Mouse (Mus musculus) heart, embryonic 12.5 days (tissue): ENCODE measurements around the gene Trp53. TPM values are rescaled to one million over a fixed set of nuclear protein-coding genes. Genes with fewer than 3 reads are reported as not detected.
"Not testable (repeated sequence)": the region's sequence is repeated elsewhere in the genome, so short reads cannot be mapped to it uniquely, and the experiment has no call there.

ENCODE experiments used
- ATAC-seq: fragments of 200-750 bp; cut with Nextera tagmentation; 2 replicates; pipeline ENCODE4 v1.8.0; 2017; ENCODE audit warnings: moderate TSS enrichment, moderate library complexity; ENCODE audit not compliant: insufficient number of reproducible peaks, low FRiP score
- H3K27ac ChIP-seq: fragments of 300-500 bp; sonication (generic); 2 replicates; pipeline ENCODE4 v1.5.1; 2016; ENCODE audit warnings: mild to moderate bottlenecking, moderate library complexity; ENCODE audit not compliant: poor library complexity, severe bottlenecking
- H3K27me3 ChIP-seq: fragments of 300-500 bp; sonication (generic); replicated peaks from 2 replicates; pipeline ENCODE4 v1.6.1; 2016; ENCODE audit warnings: mild to moderate bottlenecking, moderate library complexity
- H3K36me3 ChIP-seq: fragments of 300-500 bp; sonication (generic); 2 replicates; pipeline ENCODE4 v1.6.1; 2016; ENCODE audit warnings: mild to moderate bottlenecking, moderate library complexity
- H3K4me1 ChIP-seq: fragments of 300-500 bp; sonication (generic); replicated peaks from 2 replicates; pipeline ENCODE4 v1.6.1; 2016; ENCODE audit warnings: mild to moderate bottlenecking
- H3K4me2 ChIP-seq: fragments of 300-500 bp; sonication (generic); 2 replicates; pipeline ENCODE4 v1.6.1; 2016; ENCODE audit warnings: mild to moderate bottlenecking, moderate library complexity
- H3K4me3 ChIP-seq: fragments of 300-500 bp; sonication (generic); 2 replicates; pipeline ENCODE4 v1.5.1; 2016; ENCODE audit warnings: mild to moderate bottlenecking
- H3K9ac ChIP-seq: fragments of 300-500 bp; sonication (generic); 2 replicates; pipeline ENCODE4 v1.6.1; 2016; ENCODE audit warnings: mild to moderate bottlenecking, moderate library complexity
- H3K9me3 ChIP-seq: fragments of 300-500 bp; sonication (generic); replicated peaks from 2 replicates; pipeline ENCODE4 v1.6.1; 2016; ENCODE audit warnings: mild to moderate bottlenecking, moderate library complexity
- WGBS: fragments of 180-500 bp; shearing (Covaris S2); methylation state at CpG from one replicate; pipeline ENCODE4 v1.1.7; 2016; 5-methylcytosine and 5-hydroxymethylcytosine counted together
- polyA plus RNA-seq: library from polyadenylated mRNA; unstranded; fragments of >200 nt; fragmentation: Nextera tagmentation; extraction: Ambion mirVana; gene quantifications from 2 replicates; pipeline ENCODE4 v1.2.1, GENCODE M21; 2016

The Trp53 gene
- 76.0 and 79.1 TPM in 2 replicates for polyA plus RNA-seq

GRCm38 (mm10) chr11:69580091-69580514, at the start of gene Trp53, which contains the start of gene Wrap53:
TSS of gene Trp53 (plus strand) at chr11:69580359.
TSS of gene Wrap53 (minus strand) at chr11:69580255.
- peak within 1 kb of the TSS; percentile 92 for H3K4me2 ChIP-seq
- WGBS, result 0% methylated on average over 13 of the region's 13 CpGs
- H3K4me1 ChIP-seq, result peaks cover 35% of the 10 kb centered on the region
- H3K27me3 ChIP-seq, result no peaks in the 10 kb centered on the region
- H3K27ac ChIP-seq, result peak within 1 kb of the TSS; percentile 95
- no peaks in the 10 kb centered on the region for H3K9me3 ChIP-seq
- H3K9ac ChIP-seq, result peak within 1 kb of the TSS; percentile 95
- peak; percentile 70 for ATAC-seq
- H3K36me3 ChIP-seq, result peaks cover 9% of the 10 kb centered on the region
- peak within 1 kb of the TSS; percentile 92 for H3K4me3 ChIP-seq

DNA sequence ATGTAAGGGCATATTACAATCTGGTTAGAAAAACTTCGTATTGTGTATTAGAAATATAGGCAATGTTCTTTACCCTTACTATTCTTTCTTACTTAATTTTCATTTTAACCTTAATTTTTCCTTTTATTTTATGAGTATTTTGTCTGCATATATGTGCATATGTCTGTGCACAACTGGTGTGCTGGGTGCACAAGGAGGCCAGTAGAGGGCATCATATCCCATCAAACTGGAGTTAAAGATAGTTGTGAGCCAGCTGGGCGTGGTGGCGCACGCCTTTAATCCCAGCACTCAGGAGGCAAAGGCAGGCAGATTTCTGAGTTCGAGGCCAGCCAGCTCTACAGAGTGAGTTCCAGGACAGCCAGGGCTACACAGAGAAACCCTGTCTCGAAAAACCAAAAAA, 49.4 kb upstream of the Trp53 start:
- WGBS, result 84% methylated on average over 6 of the region's 6 CpGs
- H3K27me3 ChIP-seq, result peaks cover 13% of the 10 kb centered on the region
- H3K4me3 ChIP-seq, H3K9me3 ChIP-seq, H3K9ac ChIP-seq, H3K4me2 ChIP-seq, H3K36me3 ChIP-seq, H3K4me1 ChIP-seq, ATAC-seq, H3K27ac ChIP-seq: not testable (repeated sequence)

DNA sequence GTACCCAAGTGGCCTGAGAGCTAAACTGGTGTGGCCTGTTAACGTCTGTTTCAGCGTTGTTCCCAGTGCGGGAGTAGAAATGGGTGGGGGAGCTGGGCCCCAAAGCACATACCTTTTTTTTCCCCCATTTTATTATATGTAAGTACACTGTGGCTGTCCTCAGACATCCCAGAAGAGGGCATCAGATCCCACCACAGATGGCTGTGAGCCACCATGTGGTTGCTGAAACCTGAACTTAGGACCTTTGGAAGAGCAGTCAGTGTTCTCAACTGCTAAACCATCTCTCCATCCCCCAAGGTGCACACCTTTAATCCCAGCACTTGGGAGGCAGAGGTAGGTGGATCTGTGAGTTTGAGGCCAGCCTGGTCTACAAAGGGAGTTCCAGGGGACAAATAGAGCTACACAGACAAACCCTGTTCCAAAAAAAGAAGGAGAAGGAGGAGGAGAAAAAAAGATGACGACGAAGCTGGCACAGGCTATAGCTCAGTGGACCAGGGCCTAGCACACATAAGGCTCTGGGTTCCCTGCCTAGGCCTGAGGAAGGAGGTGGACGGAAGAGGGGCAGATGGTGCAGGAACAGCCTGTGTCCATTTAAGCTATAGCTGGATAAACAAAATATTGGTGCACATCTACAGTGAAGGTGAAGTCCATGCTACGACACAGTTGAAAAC, 47.5 kb upstream of the Trp53 start:
- Histone ChIP-seq H3K4me3 (no peak overlapping the region), H3K9me3 (no peaks in the 10 kb centered on the region), H3K27me3 (peaks cover 10% of the 10 kb centered on the region), H3K4me1 (no peaks in the 10 kb centered on the region), H3K4me2 (no peak overlapping the region), H3K9ac (no peak overlapping the region), H3K36me3 (no peaks in the 10 kb centered on the region), H3K27ac (no peak overlapping the region)
- WGBS, result 77% methylated on average over 7 of the region's 7 CpGs
- no peak for ATAC-seq

- H3K4me2 ChIP-seq, result no peak overlapping the region
- H3K9me3 ChIP-seq, result no peaks in the 10 kb centered on the region
- 65% methylated on average over 1 of the region's 1 CpGs for WGBS
- no peak overlapping the region for H3K9ac ChIP-seq
- H3K4me1 ChIP-seq, result no peaks in the 10 kb centered on the region
- no peak overlapping the region for H3K4me3 ChIP-seq
- no peak overlapping the region for H3K27ac ChIP-seq
- no peaks in the 10 kb centered on the region for H3K36me3 ChIP-seq
- H3K27me3 ChIP-seq, result no peaks in the 10 kb centered on the region
- no peak for ATAC-seq
Measured at GRCm38 (mm10) chr11:69534990-69535389, 45.2 kb upstream of the Trp53 start.

GRCm38 (mm10) chr11:69540700-69541099, 39.5 kb upstream of the Trp53 start:
- WGBS, result 88% methylated on average over 2 of the region's 2 CpGs
- H3K9ac ChIP-seq, result no peak overlapping the region

DNA sequence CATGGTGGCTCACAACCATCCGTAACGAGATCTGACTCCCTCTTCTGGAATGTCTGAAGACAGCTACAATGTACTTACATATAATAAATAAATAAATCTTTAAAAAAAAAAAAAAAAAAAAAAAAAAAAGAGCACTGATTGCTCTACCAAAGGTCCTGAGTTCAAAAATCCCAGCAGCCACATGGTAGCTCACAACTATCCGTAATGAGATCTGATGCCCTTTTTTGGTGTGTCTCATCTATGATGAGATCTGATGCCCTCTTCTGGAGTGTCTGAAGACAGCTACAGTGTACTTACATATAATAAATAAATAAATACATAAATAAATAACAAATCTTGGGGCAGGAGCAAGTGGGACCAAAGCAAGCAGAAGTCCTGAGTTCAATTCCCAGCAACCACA, 38.4 kb upstream of the Trp53 start:
- not testable (repeated sequence) for H3K4me2 ChIP-seq, H3K4me3 ChIP-seq, ATAC-seq, H3K27me3 ChIP-seq, H3K27ac ChIP-seq, H3K9ac ChIP-seq, H3K36me3 ChIP-seq, H3K4me1 ChIP-seq, H3K9me3 ChIP-seq
- 68% methylated on average over 3 of the region's 3 CpGs for WGBS

More at GRCm38 (mm10) chr11:69540700-69541099, 39.5 kb upstream of the Trp53 start:
- no peaks in the 10 kb centered on the region for H3K36me3 ChIP-seq
- no peak overlapping the region for H3K27ac ChIP-seq
- no peaks in the 10 kb centered on the region for H3K27me3 ChIP-seq
- no peak overlapping the region for H3K4me2 ChIP-seq
- H3K4me3 ChIP-seq, result no peak overlapping the region
- no peaks in the 10 kb centered on the region for H3K4me1 ChIP-seq
- H3K9me3 ChIP-seq, result 0 out of 2 replicates have a peak, but pooled peaks cover 2% of the 10 kb centered on the region
- ATAC-seq, result no peak

- Histone ChIP-seq H3K27me3 (peaks cover 11% of the 10 kb centered on the region), H3K9me3 (0 out of 2 replicates have a peak, but pooled peaks cover 2% of the 10 kb centered on the region), H3K27ac (no peak overlapping the region), H3K4me3 (no peak overlapping the region), H3K4me2 (no peak overlapping the region), H3K9ac (no peak overlapping the region), H3K4me1 (peaks cover 14% of the 10 kb centered on the region), H3K36me3 (no peaks in the 10 kb centered on the region)
- no peak for ATAC-seq
- WGBS, result 42% methylated on average over 3 of the region's 3 CpGs
Measured at GRCm38 (mm10) chr11:69543598-69543997, 36.6 kb upstream of the Trp53 start.

DNA sequence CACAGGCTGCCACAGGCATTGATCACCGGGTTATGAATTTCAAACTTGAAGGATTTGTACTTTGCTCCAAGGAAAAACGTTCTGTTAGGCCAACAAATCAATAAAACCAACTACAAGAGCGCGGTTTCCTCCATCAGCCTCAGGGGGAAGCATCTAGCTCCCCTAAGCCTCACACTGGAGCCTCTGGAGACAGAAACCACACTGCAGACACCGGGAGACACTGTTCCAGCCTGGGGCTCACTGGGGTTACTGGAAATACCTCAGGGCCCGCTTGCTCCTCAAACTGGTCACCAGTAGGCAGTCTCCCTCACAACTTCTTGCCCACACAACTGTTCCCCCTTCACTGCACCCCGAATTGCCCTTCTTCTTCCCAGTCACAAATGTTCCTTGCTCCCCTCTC, 34.2 kb upstream of the Trp53 start:
- Histone ChIP-seq H3K27me3 (peaks cover 28% of the 10 kb centered on the region), H3K4me3 (peak overlapping the region; percentile 55), H3K36me3 (no peaks in the 10 kb centered on the region), H3K27ac (peak overlapping the region; percentile 63; the same call in 1 of the 2 replicates), H3K9ac (peak overlapping the region; percentile 76), H3K4me1 (peaks cover 20% of the 10 kb centered on the region), H3K9me3 (0 out of 2 replicates have a peak, but pooled peaks cover 1% of the 10 kb centered on the region), H3K4me2 (peak overlapping the region; percentile 99)
- ATAC-seq, result no peak
- 22% methylated on average over 7 of the region's 7 CpGs for WGBS

DNA sequence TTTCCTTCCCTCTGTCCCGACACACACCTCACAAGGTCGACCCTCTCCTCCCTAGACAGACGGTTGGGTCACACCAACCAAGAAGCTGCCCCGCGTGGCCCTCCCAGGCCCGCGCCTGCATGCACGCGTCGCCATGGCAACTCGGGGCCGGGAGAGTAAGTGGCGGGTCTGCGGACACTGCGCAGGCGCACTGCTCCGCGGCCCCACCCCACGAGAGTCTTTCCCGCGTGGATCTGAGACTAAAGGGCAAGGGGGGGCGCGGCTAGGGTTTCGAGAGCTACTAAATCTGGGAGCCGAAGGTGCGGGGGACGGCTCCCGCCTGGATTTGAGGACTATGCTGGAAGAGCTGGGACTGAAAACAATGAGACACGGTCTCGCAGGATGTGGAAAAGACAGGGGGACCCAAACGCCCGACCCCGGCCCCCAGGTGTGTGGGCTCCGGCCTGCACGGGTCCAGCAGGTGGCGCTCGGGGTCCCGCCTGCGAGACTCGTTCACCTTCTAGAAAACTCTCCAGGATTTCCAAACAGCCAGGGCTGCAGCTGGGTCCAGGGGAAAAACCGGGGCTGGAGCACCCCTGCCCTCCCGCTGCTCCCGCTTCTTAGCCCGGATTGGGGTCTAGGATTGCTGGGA, 33.6 kb upstream of the Trp53 start:
- Histone ChIP-seq H3K27me3 (peaks cover 28% of the 10 kb centered on the region), H3K36me3 (no peaks in the 10 kb centered on the region), H3K9ac (peak overlapping the region; percentile 76), H3K4me3 (peak overlapping the region; percentile 55), H3K4me1 (peaks cover 20% of the 10 kb centered on the region), H3K4me2 (peak overlapping the region; percentile 99), H3K9me3 (no peaks in the 10 kb centered on the region), H3K27ac (peak overlapping the region; percentile 63)
- 1% methylated on average over 44 of the region's 44 CpGs for WGBS
- peak; percentile 64 for ATAC-seq

GRCm38 (mm10) chr11:69547071-69547470, 33.1 kb upstream of the Trp53 start:
- Histone ChIP-seq H3K27ac (peak overlapping the region; percentile 63), H3K36me3 (no peaks in the 10 kb centered on the region), H3K9me3 (0 out of 2 replicates have a peak, but pooled peaks cover 3% of the 10 kb centered on the region), H3K9ac (peak overlapping the region; percentile 76), H3K4me2 (peak overlapping the region; percentile 99), H3K4me3 (peak overlapping the region; percentile 55), H3K4me1 (peaks cover 20% of the 10 kb centered on the region), H3K27me3 (peaks cover 28% of the 10 kb centered on the region)
- no peak; the same call in 1 of the 2 replicates for ATAC-seq
- 6% methylated on average over 15 of the region's 15 CpGs for WGBS

- no peak within 1 kb of the TSS for H3K4me2 ChIP-seq
- H3K27me3 ChIP-seq, result peaks cover 28% of the 10 kb centered on the region
- H3K4me1 ChIP-seq, result peaks cover 26% of the 10 kb centered on the region
- H3K9ac ChIP-seq, result peak within 1 kb of the TSS; percentile 42; the same call in 1 of the 2 replicates
- H3K27ac ChIP-seq, result no peak within 1 kb of the TSS
- ATAC-seq, result no peak
- WGBS, result 53% methylated on average over 12 of the region's 12 CpGs
- H3K36me3 ChIP-seq, result no peaks in the 10 kb centered on the region; the same call in 1 of the 2 replicates
- 0 out of 2 replicates have a peak, but pooled peaks cover 3% of the 10 kb centered on the region for H3K9me3 ChIP-seq
- no peak within 1 kb of the TSS for H3K4me3 ChIP-seq
Measured at GRCm38 (mm10) chr11:69549060-69549656, 31.0 kb upstream of the Trp53 start, which contains the start of gene Dnah2. TSS of gene Dnah2 (minus strand) at chr11:69549110.
